Comparison of ENCODE assay signal across 38 mouse cellular contexts in genomic region chr17:36909802-36910201, GRCm38 (mm10). TPM values are rescaled to one million over a fixed set of nuclear protein-coding genes. Genes with fewer than 3 reads are reported as not detected.
"Had no signal": no experiment of that assay in that cellular context is flagged by ENCODE, and none has a peak within 500 bp of the region (broad histone marks: within the 10 kb centered on the region; RNA-seq: fewer than 3 reads in every experiment).

No protein-coding gene starts in this region.

- H3K36me3 ChIP-seq: heart, embryonic 10.5 days; heart, embryonic 12.5 days; hindbrain, embryonic 13.5 days; hindbrain, embryonic 15.5 days; limb, embryonic 10.5 days; limb, embryonic 12.5 days; liver, embryonic 13.5 days; liver, embryonic 15.5 days had no signal

- H3K27me3 ChIP-seq: hindbrain, embryonic 15.5 days had no signal

- H3K4me1 ChIP-seq: heart, embryonic 10.5 days; heart, embryonic 12.5 days; hindbrain, embryonic 13.5 days; hindbrain, embryonic 15.5 days; limb, embryonic 10.5 days; limb, embryonic 12.5 days; liver, embryonic 13.5 days; liver, embryonic 15.5 days had no signal

- H3K27ac ChIP-seq: heart, embryonic 10.5 days; hindbrain, embryonic 13.5 days; hindbrain, embryonic 15.5 days; hindbrain, postnatal 0 days; layer of hippocampus, adult 2 months; left cerebral cortex, adult 2 months; limb, embryonic 10.5 days; limb, embryonic 12.5 days; liver, embryonic 13.5 days; liver, embryonic 15.5 days had no signal

- H3K4me2 ChIP-seq: heart, embryonic 12.5 days; hindbrain, embryonic 13.5 days; hindbrain, embryonic 15.5 days; limb, embryonic 12.5 days; liver, embryonic 11.5 days; liver, embryonic 13.5 days; liver, embryonic 15.5 days had no signal

- H3K4me3 ChIP-seq: heart, embryonic 10.5 days; heart, embryonic 12.5 days; hindbrain, embryonic 13.5 days; hindbrain, embryonic 15.5 days; layer of hippocampus, adult 2 months; left cerebral cortex, adult 2 months; limb, embryonic 10.5 days; limb, embryonic 12.5 days; liver, embryonic 13.5 days; liver, embryonic 15.5 days had no signal

- H3K9me3 ChIP-seq: heart, embryonic 10.5 days; heart, embryonic 12.5 days; hindbrain, embryonic 13.5 days; hindbrain, embryonic 15.5 days; limb, embryonic 10.5 days; limb, embryonic 12.5 days; liver, embryonic 13.5 days; liver, embryonic 15.5 days had no signal

- DNase-seq: gastrocnemius, postnatal 14 days; gastrocnemius, postnatal 36 days; heart, adult 18-20 months; heart, postnatal 10 days; kidney, adult 18-20 months; kidney, adult 8-10 months; kidney, postnatal 10 days; kidney, postnatal 25 days; kidney, postnatal 4 days; layer of hippocampus, adult 9-11 months; layer of hippocampus, postnatal 36 days; liver; liver, embryonic 13.5 days had no signal

- H3K9ac ChIP-seq: heart, embryonic 12.5 days; hindbrain, embryonic 13.5 days; hindbrain, embryonic 15.5 days; limb, embryonic 12.5 days; liver, embryonic 13.5 days; liver, embryonic 15.5 days had no signal

RNA-seq across cellular contexts. Expression of gene Trim31, which starts 11.9 kb away (rescaled TPM):
- total RNA-seq: gastrocnemius, adult 18-20 months; gastrocnemius, adult 8-10 months; gastrocnemius, postnatal 14 days; gastrocnemius, postnatal 36 days; heart, adult 18-20 months; heart, adult 8-10 months; heart, postnatal 10 days; heart, postnatal 25 days; hematopoietic stem cell, adult 5-6 weeks; hindbrain, postnatal 0 days; layer of hippocampus, postnatal 14 days; layer of hippocampus, postnatal 36 days; left cerebral cortex, adult 2 months; left cerebral cortex, postnatal 14 days; left cerebral cortex, postnatal 36 days had no signal
- polyA plus RNA-seq: heart, embryonic 10.5 days; heart, embryonic 12.5 days; heart, embryonic 14.5 days; hindbrain, embryonic 11.5 days; hindbrain, embryonic 13.5 days; hindbrain, embryonic 15.5 days; hindbrain, postnatal 0 days; kidney, embryonic 14.5 days; kidney, embryonic 16.5 days; limb, embryonic 10.5 days; limb, embryonic 12.5 days; limb, embryonic 14.5 days; liver, embryonic 11.5 days; liver, embryonic 13.5 days; liver, embryonic 15.5 days had no signal

RNA-seq across cellular contexts. Expression of gene Trim40, which starts 19.9 kb away (rescaled TPM):
- total RNA-seq: gastrocnemius, adult 18-20 months; gastrocnemius, adult 8-10 months; gastrocnemius, postnatal 14 days; gastrocnemius, postnatal 36 days; heart, adult 18-20 months; heart, postnatal 10 days; heart, postnatal 25 days; hematopoietic stem cell, adult 5-6 weeks; hindbrain, postnatal 0 days; layer of hippocampus, adult 2 months; layer of hippocampus, postnatal 14 days; layer of hippocampus, postnatal 36 days; left cerebral cortex, adult 2 months; left cerebral cortex, postnatal 14 days; left cerebral cortex, postnatal 36 days had no signal
- polyA plus RNA-seq: gonadal fat pad, adult 2 months; heart, embryonic 10.5 days; heart, embryonic 12.5 days; heart, embryonic 14.5 days; hindbrain, embryonic 11.5 days; hindbrain, embryonic 13.5 days; hindbrain, postnatal 0 days; kidney, embryonic 14.5 days; kidney, embryonic 16.5 days; limb, embryonic 10.5 days; limb, embryonic 12.5 days; limb, embryonic 14.5 days; liver, embryonic 11.5 days; liver, embryonic 13.5 days; liver, embryonic 15.5 days had no signal

RNA-seq across cellular contexts. Expression of gene Rnf39, which starts 32.9 kb away (rescaled TPM):
- total RNA-seq: gastrocnemius, postnatal 14 days; gastrocnemius, postnatal 36 days; hematopoietic stem cell, adult 5-6 weeks had no signal
- polyA plus RNA-seq: heart, embryonic 10.5 days; heart, embryonic 12.5 days; liver, embryonic 13.5 days had no signal

RNA-seq across cellular contexts. Expression of gene Trim10, which starts 40.4 kb away (rescaled TPM):
- total RNA-seq: gastrocnemius, adult 18-20 months; gastrocnemius, adult 8-10 months; gastrocnemius, postnatal 14 days; gastrocnemius, postnatal 36 days; hindbrain, postnatal 0 days; layer of hippocampus, adult 2 months; layer of hippocampus, postnatal 14 days; layer of hippocampus, postnatal 36 days; left cerebral cortex, adult 2 months; left cerebral cortex, postnatal 36 days had no signal
